Mouse (Mus musculus) pancreas, adult 10 weeks (tissue): ENCODE results near the gene Gm10772. TPM values are rescaled to one million over a fixed set of nuclear protein-coding genes. Genes with fewer than 3 reads are reported as not detected.

Source experiments
- polyA plus RNA-seq: library from polyadenylated mRNA; stranded (reverse); fragments of 350-450 nt; fragmentation: Illumina TruSeq; extraction: RNeasy Lipid Tissue Mini Kit (QIAGEN cat#74804); gene quantifications from one replicate; pipeline ENCODE4 v1.2.3, GENCODE M21; 2015; ENCODE audit warnings: low read depth, low replicate concordance; ENCODE audit not compliant: insufficient read depth

The Gm10772 gene
- polyA plus RNA-seq, result not detected

DNA sequence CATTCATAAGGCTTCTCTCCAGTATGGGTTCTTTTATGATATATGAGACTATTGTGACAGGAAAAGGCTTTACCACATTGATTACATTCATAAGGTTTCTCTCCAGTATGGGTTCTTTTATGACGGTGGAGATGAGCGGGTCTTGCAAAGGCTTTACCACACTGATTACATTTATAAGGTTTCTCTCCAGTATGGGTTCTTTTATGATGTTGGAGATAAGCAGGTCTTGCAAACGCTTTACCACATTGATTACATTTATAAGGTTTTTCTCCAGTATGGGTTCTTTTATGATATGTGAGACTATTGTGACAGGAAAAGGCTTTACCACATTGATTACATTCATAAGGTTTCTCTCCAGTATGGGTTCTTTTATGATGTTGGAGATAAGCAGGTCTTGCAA, at the start of gene Gm10772:
Gm10772 (minus strand) TSS at position 101 of the 400 bp plus-strand sequence.

Other genes with a start within 250 kb of the Gm10772 start
- not detected for gene Gm10324, start 108.0 kb downstream of the Gm10772 start, polyA plus RNA-seq
- not detected for gene 2410141K09Rik, start 213.5 kb upstream of the Gm10772 start, polyA plus RNA-seq